Mouse (Mus musculus) neural tube, embryonic 15.5 days (tissue): Measurements from ENCODE around the gene Rgl1. TPM values are rescaled to one million over a fixed set of nuclear protein-coding genes. Genes with fewer than 3 reads are reported as not detected.

ENCODE experiments used
- ATAC-seq: fragments of 200-750 bp; cut with Nextera tagmentation; 2 replicates; pipeline ENCODE4 v1.8.0; 2017; ENCODE audit warnings: mild to moderate bottlenecking, moderate TSS enrichment, moderate library complexity; ENCODE audit not compliant: low FRiP score
- H3K27ac ChIP-seq: fragments of 300-500 bp; sonication (generic); replicated peaks from 2 replicates; pipeline ENCODE4 v1.5.1; 2015; ENCODE audit warnings: mild to moderate bottlenecking, inconsistent platforms
- H3K27me3 ChIP-seq: fragments of 300-500 bp; sonication (generic); replicated peaks from 2 replicates; pipeline ENCODE4 v1.6.1; 2015; ENCODE audit warnings: inconsistent platforms
- H3K36me3 ChIP-seq: fragments of 300-500 bp; sonication (generic); 2 replicates; pipeline ENCODE4 v1.6.1; 2015; ENCODE audit warnings: inconsistent platforms
- H3K4me1 ChIP-seq: fragments of 300-500 bp; sonication (generic); 2 replicates; pipeline ENCODE4 v1.6.1; 2015; ENCODE audit warnings: inconsistent platforms
- H3K4me2 ChIP-seq: fragments of 300-500 bp; sonication (generic); 2 replicates; pipeline ENCODE4 v1.6.1; 2015; ENCODE audit warnings: inconsistent platforms, mild to moderate bottlenecking, moderate library complexity
- H3K4me3 ChIP-seq: fragments of 300-500 bp; sonication (generic); replicated peaks from 2 replicates; pipeline ENCODE4 v1.5.1; 2015; ENCODE audit warnings: mild to moderate bottlenecking, inconsistent platforms
- H3K9ac ChIP-seq: fragments of 300-500 bp; sonication (generic); replicated peaks from 2 replicates; pipeline ENCODE4 v1.6.1; 2015; ENCODE audit warnings: mild to moderate bottlenecking, inconsistent platforms
- H3K9me3 ChIP-seq: fragments of 300-500 bp; sonication (generic); replicated peaks from 2 replicates; pipeline ENCODE4 v1.6.1; 2016; ENCODE audit warnings: inconsistent platforms
- WGBS: fragments of 180-500 bp; shearing (Covaris S2); methylation state at CpG from one replicate; pipeline ENCODE4 v1.1.7; 2015; ENCODE audit warnings: mixed read lengths; 5-methylcytosine and 5-hydroxymethylcytosine counted together
- polyA plus RNA-seq: library from polyadenylated mRNA; unstranded; fragments of >200 nt; fragmentation: Nextera tagmentation; extraction: Ambion mirVana; gene quantifications from 2 replicates; pipeline ENCODE4 v1.2.1, GENCODE M21; 2015

The Rgl1 gene
- polyA plus RNA-seq, 1 experiment from 2014 or later: 18.8 TPM

GRCm38 (mm10) chr1:152508481-152509220 is 257.5 kb downstream of the Rgl1 start:
- H3K36me3 ChIP-seq: no peaks in the 10 kb centered on the region
- 96% methylated on average over 11 of the region's 11 CpGs for WGBS
- H3K4me3 ChIP-seq: no peak overlapping the region
- no peaks in the 10 kb centered on the region for H3K4me1 ChIP-seq
- no peak for ATAC-seq
- no peaks in the 10 kb centered on the region for H3K9me3 ChIP-seq
- no peak overlapping the region for H3K4me2 ChIP-seq
- H3K27me3 ChIP-seq: no peaks in the 10 kb centered on the region
- no peak overlapping the region for H3K9ac ChIP-seq
- no peak overlapping the region for H3K27ac ChIP-seq

GRCm38 (mm10) chr1:152506726-152507125 is 259.4 kb downstream of the Rgl1 start:
- H3K27ac ChIP-seq: no peak overlapping the region
- H3K36me3 ChIP-seq: no peaks in the 10 kb centered on the region
- H3K4me1 ChIP-seq: no peaks in the 10 kb centered on the region
- H3K4me3 ChIP-seq: no peak overlapping the region
- 93% methylated on average over 7 of the region's 7 CpGs for WGBS
- no peak overlapping the region for H3K9ac ChIP-seq
- H3K4me2 ChIP-seq: no peak overlapping the region
- ATAC-seq: no peak
- no peaks in the 10 kb centered on the region for H3K9me3 ChIP-seq
- no peaks in the 10 kb centered on the region for H3K27me3 ChIP-seq

GRCm38 (mm10) chr1:152506175-152506574 is 260.0 kb downstream of the Rgl1 start:
- H3K4me1 ChIP-seq: no peaks in the 10 kb centered on the region
- WGBS: 95% methylated on average over 5 of the region's 5 CpGs
- no peak overlapping the region for H3K4me2 ChIP-seq
- H3K9me3 ChIP-seq: no peaks in the 10 kb centered on the region
- ATAC-seq: no peak
- H3K36me3 ChIP-seq: no peaks in the 10 kb centered on the region
- H3K27ac ChIP-seq: no peak overlapping the region
- H3K27me3 ChIP-seq: no peaks in the 10 kb centered on the region
- H3K9ac ChIP-seq: no peak overlapping the region
- no peak overlapping the region for H3K4me3 ChIP-seq

- WGBS: 85% methylated on average over 12 of the region's 12 CpGs
Observed at GRCm38 (mm10) chr1:152499802-152500201, 266.3 kb downstream of the Rgl1 start.

GRCm38 (mm10) chr1:152497581-152497980 is 268.6 kb downstream of the Rgl1 start:
- Histone ChIP-seq H3K9me3 (no peaks in the 10 kb centered on the region), H3K4me2 (peak overlapping the region; percentile 22), H3K27me3 (no peaks in the 10 kb centered on the region), H3K36me3 (no peaks in the 10 kb centered on the region), H3K27ac (peak overlapping the region; percentile 28; the same call in 1 of the 2 replicates), H3K4me3 (no peak overlapping the region), H3K9ac (no peak overlapping the region), H3K4me1 (peaks cover 7% of the 10 kb centered on the region)
- WGBS: 24% methylated on average over 11 of the region's 11 CpGs
- no peak for ATAC-seq

More at GRCm38 (mm10) chr1:152499802-152500201, 266.3 kb downstream of the Rgl1 start:
- Histone ChIP-seq H3K9ac (no peak overlapping the region), H3K9me3 (no peaks in the 10 kb centered on the region), H3K27me3 (no peaks in the 10 kb centered on the region), H3K36me3 (no peaks in the 10 kb centered on the region), H3K4me3 (no peak overlapping the region), H3K4me2 (no peak overlapping the region), H3K27ac (no peak overlapping the region), H3K4me1 (peaks cover 7% of the 10 kb centered on the region)
- ATAC-seq: no peak

GRCm38 (mm10) chr1:152496831-152497230 is 269.3 kb downstream of the Rgl1 start:
- Histone ChIP-seq H3K27me3 (no peaks in the 10 kb centered on the region), H3K9me3 (no peaks in the 10 kb centered on the region), H3K36me3 (no peaks in the 10 kb centered on the region), H3K27ac (no peak overlapping the region), H3K9ac (no peak overlapping the region), H3K4me3 (no peak overlapping the region), H3K4me1 (peaks cover 7% of the 10 kb centered on the region), H3K4me2 (no peak overlapping the region)
- WGBS: 58% methylated on average over 2 of the region's 2 CpGs
- no peak for ATAC-seq

GRCm38 (mm10) chr1:152492258-152492657 is 273.9 kb downstream of the Rgl1 start:
- WGBS: 94% methylated on average over 1 of the region's 1 CpGs
- Histone ChIP-seq H3K4me2 (no peak overlapping the region), H3K4me3 (no peak overlapping the region), H3K4me1 (peaks cover under 1% of the 10 kb centered on the region), H3K27ac (no peak overlapping the region), H3K9ac (no peak overlapping the region), H3K9me3 (no peaks in the 10 kb centered on the region), H3K36me3 (no peaks in the 10 kb centered on the region), H3K27me3 (no peaks in the 10 kb centered on the region)
- no peak for ATAC-seq

GRCm38 (mm10) chr1:152490842-152491241 is 275.3 kb downstream of the Rgl1 start:
- ATAC-seq: no peak
- Histone ChIP-seq H3K4me2 (no peak overlapping the region), H3K27ac (no peak overlapping the region), H3K9me3 (no peaks in the 10 kb centered on the region), H3K9ac (no peak overlapping the region), H3K36me3 (no peaks in the 10 kb centered on the region), H3K4me3 (no peak overlapping the region), H3K4me1 (no peaks in the 10 kb centered on the region), H3K27me3 (no peaks in the 10 kb centered on the region)
- 94% methylated on average over 1 of the region's 1 CpGs for WGBS

GRCm38 (mm10) chr1:152476126-152476525 is 290.0 kb downstream of the Rgl1 start:
- no peaks in the 10 kb centered on the region for H3K4me1 ChIP-seq
- WGBS: 88% methylated on average over 4 of the region's 4 CpGs
- H3K9ac ChIP-seq: no peak overlapping the region
- no peaks in the 10 kb centered on the region for H3K9me3 ChIP-seq
- H3K27ac ChIP-seq: no peak overlapping the region
- H3K36me3 ChIP-seq: no peaks in the 10 kb centered on the region
- H3K27me3 ChIP-seq: no peaks in the 10 kb centered on the region
- ATAC-seq: no peak
- H3K4me3 ChIP-seq: no peak overlapping the region
- no peak overlapping the region for H3K4me2 ChIP-seq

GRCm38 (mm10) chr1:152468443-152468842 is 297.7 kb downstream of the Rgl1 start:
- no peak for ATAC-seq
- Histone ChIP-seq H3K4me1 (peaks cover 5% of the 10 kb centered on the region; the same call in 1 of the 2 replicates), H3K9ac (no peak overlapping the region), H3K36me3 (no peaks in the 10 kb centered on the region), H3K27ac (0 out of 2 replicates have a peak overlapping the region, but pooled peaks have one; percentile 51), H3K9me3 (no peaks in the 10 kb centered on the region), H3K4me3 (no peak overlapping the region), H3K4me2 (no peak overlapping the region), H3K27me3 (no peaks in the 10 kb centered on the region)
- WGBS: 41% methylated on average over 9 of the region's 9 CpGs
